Mouse (Mus musculus) 416B (cell line): ENCODE measurements around the gene Ptk6.
"Not testable (repeated sequence)": the region's sequence is repeated elsewhere in the genome, so short reads cannot be mapped to it uniquely, and the experiment has no call there.

Experiments
- DNase-seq: peaks from one replicate; pipeline ENCODE4 v3.0.0; 2011; ENCODE audit warnings: low read depth

Gene Ptk6

GRCm38 (mm10) chr2:181219538-181220216 lies 17.1 kb upstream of the Ptk6 start, which contains the start of gene Fndc11:
Gene Fndc11 (plus strand): TSS chr2:181220013.
- peak; percentile 61 for DNase-seq

GRCm38 (mm10) chr2:181218881-181219485 lies 16.4 kb upstream of the Ptk6 start:
- DNase-seq, result peak; percentile 46

GRCm38 (mm10) chr2:181216037-181216436 lies 13.4 kb upstream of the Ptk6 start:
- no peak for DNase-seq

- no peak for DNase-seq
These were observed 10.4 kb upstream of the Ptk6 start, which contains the start of gene Srms for GRCm38 (mm10) chr2:181213021-181213445. Gene Srms (minus strand): TSS chr2:181213185.

- no peak for DNase-seq
These were observed 9.9 kb upstream of the Ptk6 start for GRCm38 (mm10) chr2:181212389-181213020.

GRCm38 (mm10) chr2:181206118-181206517 lies 3.5 kb upstream of the Ptk6 start:
- DNase-seq, result no peak

- no peak for DNase-seq
These were observed 3.1 kb upstream of the Ptk6 start for GRCm38 (mm10) chr2:181205678-181206077.

- DNase-seq, result no peak
These were observed 297 bp upstream of the Ptk6 start for GRCm38 (mm10) chr2:181202886-181203285.

- no peak for DNase-seq
These were observed 983 bp downstream of the Ptk6 start for GRCm38 (mm10) chr2:181201606-181202005.

- DNase-seq, result no peak
These were observed 5.8 kb downstream of the Ptk6 start for GRCm38 (mm10) chr2:181196628-181197300.

GRCm38 (mm10) chr2:181193044-181193443 lies 9.5 kb downstream of the Ptk6 start:
- no peak for DNase-seq

- peak; percentile 26 for DNase-seq
These were observed 10.7 kb downstream of the Ptk6 start for GRCm38 (mm10) chr2:181191936-181192335.

- DNase-seq, result not testable (repeated sequence)
These were observed 11.2 kb downstream of the Ptk6 start for GRCm38 (mm10) chr2:181191385-181191784.

- DNase-seq, result no peak
These were observed 13.3 kb downstream of the Ptk6 start for GRCm38 (mm10) chr2:181189321-181189720.

- no peak for DNase-seq
These were observed 13.9 kb downstream of the Ptk6 start for GRCm38 (mm10) chr2:181188681-181189080.

GRCm38 (mm10) chr2:181187121-181188000 lies 15.2 kb downstream of the Ptk6 start, which contains the start of gene Ppdpf:
Gene Ppdpf (plus strand): TSS chr2:181187247.
- DNase-seq, result peak; percentile 97

- DNase-seq, result peak; percentile 92
These were observed 16.0 kb downstream of the Ptk6 start for GRCm38 (mm10) chr2:181186635-181187034.

GRCm38 (mm10) chr2:181180898-181181297 lies 21.7 kb downstream of the Ptk6 start:
- no peak for DNase-seq

GRCm38 (mm10) chr2:181178471-181178870 lies 24.1 kb downstream of the Ptk6 start:
- no peak for DNase-seq

- peak; percentile 34 for DNase-seq
These were observed 24.6 kb downstream of the Ptk6 start for GRCm38 (mm10) chr2:181178015-181178414.

- no peak for DNase-seq
These were observed 27.9 kb downstream of the Ptk6 start for GRCm38 (mm10) chr2:181174646-181175045.
